Mouse (Mus musculus): ENCODE results near the gene Vmp1. TPM values are rescaled to one million over a fixed set of nuclear protein-coding genes. Genes with fewer than 3 reads are reported as not detected.
A peak's percentile ranks its signal among the peaks of the same experiment; 100 is the strongest.

Vmp1 gene
- polyA plus RNA-seq, 1 experiment from 2014 or later = 90.1 TPM

GRCm38 (mm10) chr11:86596187-86596960 is 87.3 kb downstream of the Vmp1 start:
- H3K4me3 ChIP-seq = no peak overlapping the region
- 58% methylated on average over 7 of the region's 7 CpGs for WGBS
- no peak overlapping the region for H3K9ac ChIP-seq
- 0 out of 2 replicates have a peak, but pooled peaks cover 3% of the 10 kb centered on the region for H3K4me1 ChIP-seq
- peak overlapping the region; percentile 27; the same call in 1 of the 2 replicates for H3K27ac ChIP-seq
- no peak overlapping the region for H3K4me2 ChIP-seq
- no peak for ATAC-seq (ENCODE audit: insufficient number of reproducible peaks, low FRiP score, low TSS enrichment, low read depth)
- no peaks in the 10 kb centered on the region for H3K9me3 ChIP-seq
- H3K27me3 ChIP-seq = no peaks in the 10 kb centered on the region
- H3K36me3 ChIP-seq = no peaks in the 10 kb centered on the region

GRCm38 (mm10) chr11:86595366-86595765 is 88.3 kb downstream of the Vmp1 start:
- no peak for ATAC-seq (ENCODE audit: insufficient number of reproducible peaks, low FRiP score, low TSS enrichment, low read depth)
- H3K27ac ChIP-seq = no peak overlapping the region
- WGBS = 93% methylated on average over 6 of the region's 6 CpGs

GRCm38 (mm10) chr11:86594188-86594876 is 89.3 kb downstream of the Vmp1 start:
- no peak overlapping the region for H3K27ac ChIP-seq
- WGBS = 82% methylated on average over 6 of the region's 6 CpGs
- H3K4me3 ChIP-seq = no peak overlapping the region
- H3K4me1 ChIP-seq = 0 out of 2 replicates have a peak, but pooled peaks cover 3% of the 10 kb centered on the region
- H3K27me3 ChIP-seq = no peaks in the 10 kb centered on the region
- ATAC-seq (ENCODE audit: insufficient number of reproducible peaks, low FRiP score, low TSS enrichment, low read depth) = no peak
- no peaks in the 10 kb centered on the region for H3K36me3 ChIP-seq
- no peak overlapping the region for H3K9ac ChIP-seq
- no peak overlapping the region for H3K4me2 ChIP-seq
- H3K9me3 ChIP-seq = no peaks in the 10 kb centered on the region

More at GRCm38 (mm10) chr11:86595366-86595765, 88.3 kb downstream of the Vmp1 start:
- Histone ChIP-seq H3K36me3 (no peaks in the 10 kb centered on the region), H3K4me1 (0 out of 2 replicates have a peak, but pooled peaks cover 3% of the 10 kb centered on the region), H3K4me3 (no peak overlapping the region), H3K9ac (no peak overlapping the region), H3K27me3 (no peaks in the 10 kb centered on the region), H3K9me3 (no peaks in the 10 kb centered on the region), H3K4me2 (no peak overlapping the region)

- no peak for ATAC-seq (ENCODE audit: insufficient number of reproducible peaks, low FRiP score, low TSS enrichment, low read depth)
- H3K36me3 ChIP-seq = no peaks in the 10 kb centered on the region
- no peak overlapping the region for H3K9ac ChIP-seq
- 89% methylated on average over 5 of the region's 5 CpGs for WGBS
- H3K27ac ChIP-seq = no peak overlapping the region
- no peaks in the 10 kb centered on the region for H3K9me3 ChIP-seq
- H3K4me3 ChIP-seq = no peak overlapping the region
- H3K4me1 ChIP-seq = 0 out of 2 replicates have a peak, but pooled peaks cover 3% of the 10 kb centered on the region
- H3K27me3 ChIP-seq = no peaks in the 10 kb centered on the region
- H3K4me2 ChIP-seq = no peak overlapping the region
These were observed 90.2 kb downstream of the Vmp1 start for GRCm38 (mm10) chr11:86593443-86593842.

- Histone ChIP-seq H3K9me3 (no peaks in the 10 kb centered on the region), H3K27me3 (no peaks in the 10 kb centered on the region), H3K4me3 (no peak overlapping the region), H3K4me1 (peaks cover 3% of the 10 kb centered on the region), H3K4me2 (no peak overlapping the region), H3K9ac (no peak overlapping the region), H3K36me3 (no peaks in the 10 kb centered on the region), H3K27ac (no peak overlapping the region)
- WGBS = 32% methylated on average over 3 of the region's 3 CpGs
- no peak for ATAC-seq (ENCODE audit: insufficient number of reproducible peaks, low FRiP score, low TSS enrichment, low read depth)
These were observed 90.6 kb downstream of the Vmp1 start for GRCm38 (mm10) chr11:86592993-86593392.

GRCm38 (mm10) chr11:86591931-86592616 is 91.6 kb downstream of the Vmp1 start:
- ATAC-seq (ENCODE audit: insufficient number of reproducible peaks, low FRiP score, low TSS enrichment, low read depth) = no peak
- H3K9ac ChIP-seq = no peak overlapping the region
- no peaks in the 10 kb centered on the region for H3K27me3 ChIP-seq
- no peaks in the 10 kb centered on the region for H3K9me3 ChIP-seq
- H3K4me2 ChIP-seq = no peak overlapping the region
- H3K4me1 ChIP-seq = peaks cover 10% of the 10 kb centered on the region
- no peak overlapping the region for H3K27ac ChIP-seq
- no peak overlapping the region for H3K4me3 ChIP-seq
- WGBS = 81% methylated on average over 2 of the region's 2 CpGs
- H3K36me3 ChIP-seq = no peaks in the 10 kb centered on the region

- Histone ChIP-seq H3K4me3 (no peak overlapping the region), H3K4me2 (no peak overlapping the region), H3K27me3 (no peaks in the 10 kb centered on the region), H3K36me3 (no peaks in the 10 kb centered on the region), H3K27ac (no peak overlapping the region), H3K9ac (no peak overlapping the region), H3K9me3 (no peaks in the 10 kb centered on the region), H3K4me1 (peaks cover 14% of the 10 kb centered on the region)
- 78% methylated on average over 4 of the region's 4 CpGs for WGBS
- ATAC-seq (ENCODE audit: insufficient number of reproducible peaks, low FRiP score, low TSS enrichment, low read depth) = no peak
These were observed 92.3 kb downstream of the Vmp1 start for GRCm38 (mm10) chr11:86591301-86591845.

GRCm38 (mm10) chr11:86590579-86590978 is 93.1 kb downstream of the Vmp1 start:
- H3K27ac ChIP-seq = no peak overlapping the region
- H3K4me3 ChIP-seq = no peak overlapping the region
- WGBS = 84% methylated on average over 10 of the region's 10 CpGs
- H3K9me3 ChIP-seq = no peaks in the 10 kb centered on the region
- H3K4me1 ChIP-seq = peaks cover 13% of the 10 kb centered on the region
- ATAC-seq (ENCODE audit: insufficient number of reproducible peaks, low FRiP score, low TSS enrichment, low read depth) = no peak
- no peaks in the 10 kb centered on the region for H3K36me3 ChIP-seq
- no peaks in the 10 kb centered on the region for H3K27me3 ChIP-seq
- no peak overlapping the region for H3K9ac ChIP-seq
- H3K4me2 ChIP-seq = no peak overlapping the region

GRCm38 (mm10) chr11:86590066-86590465 is 93.6 kb downstream of the Vmp1 start:
- Histone ChIP-seq H3K9ac (no peak overlapping the region), H3K9me3 (no peaks in the 10 kb centered on the region), H3K27ac (no peak overlapping the region), H3K27me3 (no peaks in the 10 kb centered on the region), H3K36me3 (no peaks in the 10 kb centered on the region), H3K4me2 (no peak overlapping the region), H3K4me1 (peaks cover 13% of the 10 kb centered on the region), H3K4me3 (no peak overlapping the region)
- 78% methylated on average over 4 of the region's 4 CpGs for WGBS
- ATAC-seq (ENCODE audit: insufficient number of reproducible peaks, low FRiP score, low TSS enrichment, low read depth) = no peak

GRCm38 (mm10) chr11:86588583-86589298 is 94.9 kb downstream of the Vmp1 start:
- Histone ChIP-seq H3K4me1 (peaks cover 13% of the 10 kb centered on the region), H3K27ac (no peak overlapping the region), H3K27me3 (no peaks in the 10 kb centered on the region), H3K4me2 (no peak overlapping the region), H3K4me3 (no peak overlapping the region), H3K9me3 (no peaks in the 10 kb centered on the region), H3K36me3 (no peaks in the 10 kb centered on the region), H3K9ac (no peak overlapping the region)
- ATAC-seq (ENCODE audit: insufficient number of reproducible peaks, low FRiP score, low TSS enrichment, low read depth) = no peak
- 88% methylated on average over 4 of the region's 4 CpGs for WGBS

GRCm38 (mm10) chr11:86587830-86588229 is 95.8 kb downstream of the Vmp1 start:
- no peaks in the 10 kb centered on the region for H3K36me3 ChIP-seq
- H3K4me2 ChIP-seq = peak overlapping the region; percentile 37; the same call in 1 of the 2 replicates
- H3K4me1 ChIP-seq = peaks cover 13% of the 10 kb centered on the region
- peak overlapping the region; percentile 34; the same call in 1 of the 2 replicates for H3K27ac ChIP-seq
- no peak overlapping the region for H3K4me3 ChIP-seq
- no peak for ATAC-seq (ENCODE audit: insufficient number of reproducible peaks, low FRiP score, low TSS enrichment, low read depth)
- 40% methylated on average over 7 of the region's 7 CpGs for WGBS
- H3K9me3 ChIP-seq = no peaks in the 10 kb centered on the region
- H3K9ac ChIP-seq = no peak overlapping the region
- no peaks in the 10 kb centered on the region for H3K27me3 ChIP-seq

Measured in limb, embryonic 15.5 days (tissue).